Mouse (Mus musculus) testis, postnatal 14 days (tissue): ENCODE measurements at regions not wholly inside any gene's neighbourhood (a gene's known extent, or its start where the extent isn't known, plus 50 kb on each side); places are given as distances from the start of the nearest gene placed in this dataset.
A peak's percentile ranks its signal among the peaks of the same experiment; 100 is the strongest.

ENCODE experiments used
- DNase-seq: peaks from one replicate; pipeline ENCODE4 v3.0.0; 2021; ENCODE audit warnings: low spot score

DNA sequence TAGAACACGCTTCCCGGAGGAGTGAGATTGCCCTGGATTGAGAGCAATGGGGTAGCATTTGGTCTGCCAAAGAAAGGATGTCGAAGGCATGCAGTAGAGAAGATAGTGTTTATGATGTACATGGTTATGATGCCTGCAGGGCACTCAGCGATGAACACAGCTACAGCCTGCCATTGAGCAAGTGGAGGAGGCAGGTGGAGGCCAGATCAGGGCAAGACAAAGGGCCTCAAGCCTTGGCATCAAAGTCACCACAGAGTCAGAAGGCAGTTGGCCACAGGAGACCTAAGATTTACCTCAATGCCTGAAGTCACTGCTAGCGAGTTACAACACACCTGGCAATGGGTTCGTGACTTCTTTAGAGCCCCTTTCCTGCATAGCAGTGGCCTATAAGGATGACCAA lies 89.3 kb upstream of the Hnrnpa3 start:
- no peak for DNase-seq

GRCm38 (mm10) chr2:75570246-75570645 lies 88.8 kb upstream of the Hnrnpa3 start:
- DNase-seq, result no peak

DNA sequence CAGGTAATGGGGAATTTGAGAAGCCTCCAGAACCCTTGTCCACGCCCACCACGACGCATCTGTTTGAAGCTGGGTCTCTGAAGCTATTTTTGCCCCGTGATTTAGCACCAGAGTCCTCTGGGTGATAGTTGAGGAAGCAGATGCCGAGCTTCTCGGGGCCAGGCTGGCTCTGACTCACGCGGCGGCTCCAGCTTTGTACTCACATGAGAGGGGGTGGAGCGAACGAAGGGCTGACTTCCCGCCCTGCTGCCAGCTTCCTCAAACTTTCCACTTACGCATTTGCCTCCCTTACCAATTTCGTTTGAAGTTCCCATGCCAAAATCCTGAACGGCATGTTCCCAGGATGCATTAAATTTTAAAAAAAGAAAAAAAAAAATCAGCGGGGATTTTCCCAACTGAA lies 74.1 kb upstream of the Hnrnpa3 start:
- DNase-seq, result peak; percentile 78

DNA sequence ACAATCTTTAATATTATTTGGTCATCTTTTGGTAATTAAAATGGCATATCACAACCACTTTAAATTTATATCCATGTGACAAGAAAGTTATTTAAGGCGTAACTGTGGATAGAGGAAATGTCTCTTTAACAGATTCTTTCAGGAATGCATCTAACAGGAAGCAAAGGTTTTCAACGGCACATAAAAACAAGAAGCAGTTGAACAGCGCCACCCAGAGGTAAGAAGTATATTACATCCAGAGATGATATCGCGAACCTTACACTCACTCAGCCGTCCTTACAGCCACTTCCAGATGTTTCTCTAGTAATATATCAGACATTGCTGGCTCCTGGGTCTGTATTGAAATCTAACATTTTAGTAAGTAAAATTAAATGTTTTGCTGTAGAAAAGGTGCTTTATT lies 70.5 kb upstream of the Hnrnpa3 start:
- peak; percentile 67 for DNase-seq

- DNase-seq, result peak; percentile 33
These were observed 69.6 kb upstream of the Hnrnpa3 start for GRCm38 (mm10) chr2:75589452-75589851.

- DNase-seq, result peak; percentile 86
These were observed 68.9 kb upstream of the Hnrnpa3 start for GRCm38 (mm10) chr2:75590175-75590574.

- DNase-seq, result no peak
These were observed 58.5 kb upstream of the Hnrnpa3 start for GRCm38 (mm10) chr2:75600511-75600910.

- no peak for DNase-seq
These were observed 55.7 kb upstream of the Hnrnpa3 start for GRCm38 (mm10) chr2:75603175-75603871.

DNA sequence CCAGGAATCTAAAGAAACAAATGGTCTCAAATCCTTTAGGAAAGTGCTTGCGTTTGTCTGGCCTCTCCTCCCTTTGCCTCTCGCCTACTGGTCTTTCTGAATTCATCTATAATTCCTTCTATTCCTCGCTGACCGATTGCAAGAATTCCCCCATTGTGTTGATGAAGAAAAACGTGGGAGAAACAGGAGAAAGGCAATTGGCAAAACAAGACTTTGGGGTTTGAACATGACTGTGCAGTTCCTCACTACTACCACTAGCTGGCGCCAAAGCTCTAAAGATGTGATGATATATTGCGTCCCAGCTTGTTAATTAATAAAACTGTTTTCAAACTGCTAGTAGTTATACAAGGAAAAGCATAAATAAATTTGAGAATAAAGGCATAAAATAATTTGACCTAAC lies 53.4 kb upstream of the Hnrnpa3 start:
- peak; percentile 45 for DNase-seq

GRCm38 (mm10) chr2:75607010-75607915 lies 51.8 kb upstream of the Hnrnpa3 start:
- no peak for DNase-seq

- DNase-seq, result no peak
These were observed 51.1 kb upstream of the Hnrnpa3 start for GRCm38 (mm10) chr2:75607958-75608357.

DNA sequence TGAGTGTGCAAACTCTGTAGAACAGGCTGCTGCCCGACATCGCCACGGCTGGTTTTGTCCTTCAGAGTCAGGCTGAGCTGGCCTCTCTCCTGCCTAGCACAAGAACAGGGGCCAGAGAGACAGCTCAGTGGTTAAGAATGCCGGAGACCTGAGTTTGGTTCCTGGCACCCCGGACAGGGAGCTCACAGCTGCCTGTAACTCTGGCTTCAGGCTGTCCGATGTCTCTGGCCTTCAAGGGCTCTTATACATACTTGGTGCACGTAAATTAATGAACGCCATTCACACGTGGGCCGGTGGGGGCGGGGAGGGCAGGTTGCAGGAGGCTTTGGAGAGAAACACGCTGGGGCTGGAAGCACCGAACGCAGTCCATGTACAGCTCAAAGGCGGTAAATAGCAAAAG lies 50.6 kb upstream of the Hnrnpa3 start:
- DNase-seq, result no peak

DNA sequence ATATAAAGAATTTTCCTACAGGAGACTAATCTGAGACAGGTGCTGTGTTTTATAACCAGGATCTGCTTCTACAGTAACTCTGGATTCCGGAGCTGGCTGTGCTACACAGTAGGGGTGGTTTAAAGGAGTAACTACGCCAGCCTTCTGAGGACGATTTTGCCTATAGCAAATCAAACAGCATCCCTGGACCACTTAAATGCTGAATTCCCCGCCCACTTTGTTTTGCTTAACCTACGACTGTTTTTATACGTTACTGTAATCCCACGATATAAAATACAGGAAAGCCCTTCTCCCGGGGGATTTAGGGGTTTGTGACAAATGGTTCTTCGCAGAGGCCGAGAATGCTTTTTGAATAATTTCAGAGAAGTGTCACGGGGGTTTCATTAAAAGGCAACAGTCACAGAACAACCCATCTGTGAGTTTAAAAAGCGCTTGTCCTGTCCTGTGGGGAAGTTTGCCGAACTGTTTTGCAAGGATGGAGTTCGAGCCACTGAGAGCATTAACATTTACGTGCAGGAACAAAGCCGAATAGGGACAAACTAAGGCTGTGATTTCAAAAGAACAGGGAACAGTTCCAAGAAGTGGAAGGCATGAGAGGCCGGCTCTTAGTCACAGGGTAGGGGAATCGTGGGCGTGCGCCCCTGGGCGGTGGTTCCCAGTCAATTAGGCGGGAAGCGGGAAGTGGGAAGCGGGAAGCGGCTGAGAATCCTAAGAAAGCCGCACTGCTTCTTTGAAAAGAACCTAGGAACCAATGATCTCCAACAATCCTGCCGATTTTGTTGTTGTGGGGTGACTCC lies 49.7 kb upstream of the Hnrnpa3 start:
- DNase-seq, result no peak
